Mouse (Mus musculus) ES-E14 (cell line): Measurements from ENCODE around the gene Trappc10. TPM values are rescaled to one million over a fixed set of nuclear protein-coding genes. Genes with fewer than 3 reads are reported as not detected.

ENCODE experiments used
- DNase-seq: peaks from one replicate; pipeline ENCODE4 v3.0.0-alpha.2; 2013; ENCODE audit warnings: low read depth, low spot score
- H3K27ac ChIP-seq: 2 replicates; pipeline ENCODE4 v1.5.1; 2012; ENCODE audit warnings: low read depth, mild to moderate bottlenecking, low read length, moderate library complexity, mixed read lengths; ENCODE audit not compliant: poor library complexity, insufficient read depth, severe bottlenecking
- H3K36me3 ChIP-seq: 2 replicates; pipeline ENCODE4 v1.6.1; 2012; ENCODE audit warnings: mild to moderate bottlenecking, low read length, moderate library complexity, mixed read lengths; ENCODE audit not compliant: control insufficient read depth, poor library complexity, insufficient read depth, severe bottlenecking
- H3K4me1 ChIP-seq, 2 experiments: fragments of 150-350 bp in 1 of 2; sonication (generic) in 1 of 2; 2 replicates each; pipeline ENCODE4 v1.6.1; 2012; ENCODE audit warnings: low read length in 2 of 2, mild to moderate bottlenecking in 1 of 2, mixed read lengths in 1 of 2; ENCODE audit not compliant: control insufficient read depth in 2 of 2, insufficient read depth in 2 of 2, poor library complexity in 1 of 2
- H3K4me3 ChIP-seq, 2 experiments: fragments of 150-350 bp in 1 of 2; sonication (generic) in 1 of 2; 2 replicates each; pipeline ENCODE4 v1.5.1; 2012; ENCODE audit warnings: low read length in 2 of 2, low read depth in 1 of 2, mild to moderate bottlenecking in 1 of 2, mixed read lengths in 1 of 2; ENCODE audit not compliant: insufficient read depth in 1 of 2, poor library complexity in 1 of 2, severe bottlenecking in 1 of 2
- H3K9ac ChIP-seq: 2 replicates; pipeline ENCODE4 v1.6.1; 2012; ENCODE audit warnings: low read depth, mild to moderate bottlenecking, low read length, mixed read lengths; ENCODE audit not compliant: poor library complexity, insufficient read depth, severe bottlenecking
- H3K9me3 ChIP-seq: fragments of 150-350 bp; sonication (generic); 2 replicates; pipeline ENCODE4 v1.6.1; 2012; ENCODE audit warnings: low read depth, mild to moderate bottlenecking, low read length; ENCODE audit not compliant: control insufficient read depth, insufficient read depth
- CHD2 ChIP-seq: IDR thresholded peaks from 2 replicates; pipeline ENCODE4 v1.6.1; 2014; ENCODE audit warnings: mild to moderate bottlenecking, low read depth, low read length, inconsistent platforms
- HCFC1 ChIP-seq: IDR thresholded peaks from 2 replicates; pipeline ENCODE4 v1.6.1; 2012; ENCODE audit warnings: low read length, inconsistent platforms, borderline replicate concordance; ENCODE audit not compliant: insufficient read depth
- MAFK ChIP-seq: IDR thresholded peaks from 2 replicates; pipeline ENCODE4 v1.6.1; 2014; ENCODE audit warnings: mild to moderate bottlenecking, low read depth, low read length, inconsistent platforms; ENCODE audit not compliant: insufficient read depth
- ZC3H11A ChIP-seq: IDR thresholded peaks from 2 replicates; pipeline ENCODE4 v1.6.1; 2012; ENCODE audit warnings: low read depth, mild to moderate bottlenecking, inconsistent platforms, low read length, borderline replicate concordance
- ZNF384 ChIP-seq: IDR thresholded peaks from 2 replicates; pipeline ENCODE4 v1.6.1; 2012; ENCODE audit warnings: low read depth, low read length, inconsistent platforms
- in situ Hi-C, 2 experiments: fragments of 600-800 bp; cut with MboI; formaldehyde crosslinking; loops; one replicate each; pipeline ENCODE4 v1.15.1; 2025; ENCODE audit warnings: low sequenced_read_pairs in 2 of 2, inconsistent platforms in 1 of 2; ENCODE audit not compliant: unreplicated experiment in 2 of 2
- total RNA-seq: library from RNA; depleted of rRNA; stranded (reverse); fragments of 300-350 nt; gene quantifications from 2 replicates; pipeline ENCODE4 v1.2.3, GENCODE M21; 2012

Trappc10 gene
- total RNA-seq, 1 experiment: 26.1 TPM

GRCm38 (mm10) chr10:78140843-78141242 lies 103.6 kb downstream of the Trappc10 start:
- Histone ChIP-seq H3K27ac (no peak overlapping the region), H3K4me1 (peaks cover 0 to 2% of the 10 kb centered on the region in 2 experiments; a peak in 1 of 4 replicates), H3K9ac (no peak overlapping the region), H3K36me3 (no peaks in the 10 kb centered on the region), H3K9me3 (no peaks in the 10 kb centered on the region), H3K4me3 (no peak overlapping the region)
- DNase-seq: no peak
- in situ Hi-C loops: no loop called here
- TF ChIP-seq ZC3H11A (no peak), MAFK (no peak), CHD2 (no peak), ZNF384 (no peak), HCFC1 (no peak)

DNA sequence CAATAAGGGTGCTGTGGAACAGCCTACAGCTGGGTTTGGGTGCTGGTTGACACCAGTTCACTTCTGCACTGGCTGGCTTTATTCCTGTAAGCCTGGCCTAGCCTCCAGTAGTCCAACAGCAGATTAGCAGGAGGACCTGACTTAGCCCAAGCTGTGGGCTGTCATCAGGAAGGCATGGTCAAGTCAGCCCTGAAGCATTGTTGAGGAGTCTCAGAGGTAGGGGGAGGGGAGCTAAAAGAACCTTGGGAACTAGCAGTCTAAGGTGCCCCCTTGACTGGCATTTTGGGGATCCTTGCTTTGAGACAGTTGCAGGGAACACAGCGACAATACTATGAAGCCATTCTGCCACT lies 104.2 kb downstream of the Trappc10 start:
- H3K4me1 ChIP-seq: peaks cover 0 to 5% of the 10 kb centered on the region in 2 experiments; a peak in 1 of 4 replicates
- in situ Hi-C loops: no loop called here
- no peak overlapping the region for H3K27ac ChIP-seq
- no peak for DNase-seq
- no peak overlapping the region for H3K9ac ChIP-seq
- H3K36me3 ChIP-seq: no peaks in the 10 kb centered on the region
- no peaks in the 10 kb centered on the region for H3K9me3 ChIP-seq
- H3K4me3 ChIP-seq: no peak overlapping the region
- TF ChIP-seq CHD2: no peak

DNA sequence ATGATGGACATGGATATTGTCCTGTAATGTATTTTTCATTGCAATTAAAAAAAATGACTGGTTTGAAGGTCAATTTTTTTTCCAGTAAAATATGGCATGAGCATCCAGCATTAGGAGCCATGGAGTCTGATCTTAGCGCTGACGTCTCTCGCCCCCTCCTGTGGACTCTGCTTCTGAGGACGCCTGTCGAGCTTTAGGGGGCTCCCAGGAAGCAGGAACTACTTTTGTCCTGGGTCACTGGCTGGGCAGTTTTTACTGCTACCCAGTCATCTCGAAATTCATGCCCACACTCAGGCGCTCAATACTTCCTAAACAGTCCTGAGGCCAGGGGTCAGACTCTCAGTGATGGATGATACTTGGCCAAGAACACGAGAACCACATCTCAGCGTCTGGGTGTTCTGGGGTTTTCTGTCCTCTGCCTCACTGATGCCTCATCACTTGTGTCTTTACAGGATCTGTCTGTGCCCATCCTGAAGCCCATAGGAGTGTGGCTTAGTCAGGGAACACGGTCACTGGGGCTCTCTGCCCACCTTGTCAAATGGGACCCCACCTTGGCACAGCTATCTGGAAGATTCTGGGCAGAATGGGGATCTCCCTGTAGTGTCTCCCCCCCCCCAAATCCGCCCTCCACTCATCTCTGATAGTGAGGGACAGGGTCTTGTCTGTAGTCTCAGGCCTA lies 104.7 kb downstream of the Trappc10 start:
- no peak overlapping the region for H3K27ac ChIP-seq
- H3K9ac ChIP-seq: no peak overlapping the region
- no peaks in the 10 kb centered on the region for H3K36me3 ChIP-seq
- no peak for DNase-seq
- no peaks in the 10 kb centered on the region for H3K9me3 ChIP-seq
- in situ Hi-C loops: no loop called here
- H3K4me3 ChIP-seq: no peak overlapping the region
- TF ChIP-seq ZNF384 (no peak), ZC3H11A (no peak), CHD2 (no peak), HCFC1 (no peak), MAFK (no peak)
- peaks cover 0 to 6% of the 10 kb centered on the region in 2 experiments; a peak in 2 of 4 replicates for H3K4me1 ChIP-seq

DNA sequence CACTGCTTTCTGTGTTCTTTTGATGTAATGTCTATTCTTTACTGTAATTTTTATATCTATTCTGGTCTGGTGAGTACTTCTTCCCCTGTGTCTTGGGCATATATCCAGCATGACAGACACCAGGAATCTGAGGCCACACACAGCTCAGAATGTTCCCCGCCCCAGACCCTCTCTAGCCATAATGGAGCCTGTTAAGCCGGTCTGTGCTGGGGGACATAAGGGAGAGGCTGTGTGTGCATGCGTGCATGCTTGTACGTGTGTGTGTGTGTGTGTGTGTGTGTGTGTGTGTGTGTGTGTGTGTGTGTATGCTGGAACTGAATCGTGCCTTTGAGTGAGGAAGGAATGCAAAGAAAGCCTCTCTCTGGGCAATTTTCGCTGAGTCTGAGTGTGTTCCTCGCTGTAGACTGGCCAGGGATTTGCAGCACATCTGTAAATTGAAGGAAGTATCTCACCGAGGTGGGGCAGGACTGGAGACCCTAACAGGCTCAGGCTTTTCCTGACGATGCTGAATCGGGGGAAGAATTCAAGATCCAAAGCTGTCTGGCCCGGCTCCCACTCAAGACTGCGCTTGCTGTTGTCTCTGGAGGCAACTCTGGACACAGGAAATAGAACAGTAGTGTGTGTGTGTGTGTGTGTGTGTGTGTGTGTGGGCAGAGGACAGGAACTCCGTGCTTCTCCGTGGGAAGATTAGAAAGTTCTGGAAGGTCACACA lies 105.5 kb downstream of the Trappc10 start:
- DNase-seq: no peak
- in situ Hi-C loops: no loop called here
- no peak for TF ChIP-seq MAFK
- no peak for TF ChIP-seq ZNF384
- TF ChIP-seq ZC3H11A: no peak
- TF ChIP-seq HCFC1: no peak
- TF ChIP-seq CHD2: no peak
- Histone ChIP-seq H3K9me3 (no peaks in the 10 kb centered on the region), H3K36me3 (no peaks in the 10 kb centered on the region), H3K4me1 (peaks cover 0 to 9% of the 10 kb centered on the region in 2 experiments; a peak in 2 of 4 replicates), H3K27ac (no peak overlapping the region), H3K4me3 (no peak overlapping the region), H3K9ac (no peak overlapping the region)
